In the genomic region with DNA sequence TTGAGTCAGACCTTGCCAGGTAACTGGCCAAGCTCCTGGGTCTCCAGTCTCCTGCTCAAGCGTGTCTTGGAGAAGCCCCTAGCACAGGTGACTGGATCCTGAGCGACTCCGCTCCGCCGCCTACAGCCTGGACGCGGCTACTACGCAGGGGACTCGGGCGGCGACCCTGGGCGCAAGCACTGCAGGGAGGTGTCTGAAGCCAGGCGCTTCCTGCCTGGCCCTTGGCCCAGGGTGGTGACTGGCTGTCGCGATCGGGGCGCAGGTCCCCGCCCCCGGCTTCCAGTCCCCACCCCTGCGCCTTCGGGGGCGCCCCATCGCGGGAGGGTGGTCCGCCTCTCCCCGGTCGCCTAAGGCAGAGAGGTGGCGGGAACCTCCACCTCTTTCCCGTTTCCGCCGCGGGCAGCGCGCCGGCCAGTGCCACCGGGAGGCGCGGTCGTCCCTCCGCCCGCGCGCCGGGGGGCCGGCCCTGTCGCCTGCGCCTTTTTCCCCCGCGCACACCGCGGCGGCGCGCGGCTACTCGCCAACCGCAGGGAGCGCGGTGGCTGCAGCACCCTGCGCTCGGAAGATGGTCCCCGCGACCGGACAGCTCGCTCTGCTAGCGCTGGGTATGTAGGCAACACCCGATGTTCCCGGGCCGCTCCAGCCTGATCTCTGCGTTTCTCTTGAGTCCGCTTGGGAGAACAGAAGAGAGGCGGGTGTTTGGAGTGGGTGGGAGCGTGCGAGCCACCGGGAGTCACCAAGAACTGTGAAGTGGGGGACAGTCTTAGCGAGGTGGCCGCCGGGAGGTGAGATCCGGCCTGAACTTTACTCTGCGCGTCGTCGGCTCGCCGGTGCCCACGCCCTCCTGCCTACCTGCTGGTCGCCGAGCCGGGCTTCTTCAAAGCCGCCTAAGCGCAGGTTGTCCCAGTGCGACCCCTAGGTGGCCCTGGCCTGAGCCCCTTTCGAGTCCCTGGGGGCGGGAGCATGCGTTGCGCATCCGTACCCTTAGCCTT, we compare ENCODE assay signal across 7 mouse cellular contexts. TPM values are rescaled to one million over a fixed set of nuclear protein-coding genes. Genes with fewer than 3 reads are reported as not detected.
DNase-seq lines count a peak whose midpoint lies in the region; ATAC-seq and TF ChIP-seq lines count a peak whose summit lies in the region.

Gene Tgfa (plus strand): TSS at position 283 of the 992 bp plus-strand sequence.

- H3K9me3 ChIP-seq in intestine, embryonic 14.5 days (ENCODE audit: control insufficient read depth, low read length), result no peaks in the 10 kb centered on the region
- H3K9me3 ChIP-seq in midbrain, embryonic 10.5 days (replicated peaks), result no peaks in the 10 kb centered on the region

- under 1% methylated on average over 93 of the region's 97 CpGs for WGBS in intestine, embryonic 14.5 days
- under 1% methylated on average over 86 of the region's 97 CpGs for WGBS in midbrain, embryonic 10.5 days
- WGBS in small intestine, adult 2 months, result under 1% methylated on average over 97 of the region's 97 CpGs

- peak within 1 kb of the TSS; percentile 68 for H3K4me2 ChIP-seq in intestine, embryonic 14.5 days (ENCODE audit: low read length)

- intact Hi-C loops in gastrocnemius, postnatal 14 days (cut with DNase I; ENCODE audit: low total_unique reads), result no loop called here
- intact Hi-C loops in left cerebral cortex, postnatal 36 days (cut with DNase I), result loop anchor here (2.0 to 5.0 kb wide), 2 partner anchors 52 to 170 kb away; partner anchors contain the start of gene Fam136a

- peak within 1 kb of the TSS; percentile 46 for H3K4me3 ChIP-seq in intestine, embryonic 14.5 days (ENCODE audit: low read depth, low read length)
- peak within 1 kb of the TSS; percentile 68 for H3K4me3 ChIP-seq in midbrain, embryonic 10.5 days
- peak within 1 kb of the TSS; percentile 97 for H3K4me3 ChIP-seq in small intestine, adult 2 months (ENCODE audit: low read depth, low read length)

- no peaks in the 10 kb centered on the region; the same call in 1 of the 2 replicates for H3K4me1 ChIP-seq in intestine, embryonic 14.5 days (replicated peaks; ENCODE audit: control insufficient read depth, insufficient read depth, low read length)
- H3K4me1 ChIP-seq in midbrain, embryonic 10.5 days, result peaks cover 24% of the 10 kb centered on the region
- H3K4me1 ChIP-seq in small intestine, adult 2 months (ENCODE audit: control insufficient read depth, insufficient read depth, insufficient read length, low read length), result peaks cover 4% of the 10 kb centered on the region; the same call in 1 of the 2 replicates

- peak within 1 kb of the TSS; percentile 40 for H3K9ac ChIP-seq in intestine, embryonic 14.5 days (ENCODE audit: low read length)

- peaks cover 32% of the 10 kb centered on the region for H3K27me3 ChIP-seq in intestine, embryonic 14.5 days (replicated peaks; ENCODE audit: control insufficient read depth, insufficient read depth, low read length)
- H3K27me3 ChIP-seq in midbrain, embryonic 10.5 days (ENCODE audit: low read depth, poor library complexity, severe bottlenecking), result peaks cover 85% of the 10 kb centered on the region
- H3K27me3 ChIP-seq in small intestine, adult 2 months (ENCODE audit: control insufficient read depth, insufficient read depth, low read length), result no peaks in the 10 kb centered on the region

- DNase-seq in adrenal gland, postnatal 14 days, result peak; percentile 89
- peak; percentile 37 to 40 for DNase-seq in cerebellum, postnatal 4 days (ENCODE audit: low spot score in 2 of 2)
- peak; percentile 30 for DNase-seq in gastrocnemius, postnatal 14 days
- peak; percentile 84 for DNase-seq in intestine, embryonic 14.5 days (ENCODE audit: low spot score)
- DNase-seq in left cerebral cortex, postnatal 36 days (ENCODE audit: low spot score in 2 of 2), result peak; percentile 41 to 53
- DNase-seq in midbrain, embryonic 10.5 days (ENCODE audit: low spot score), result peak; percentile 72

- peak; percentile 5; the same call in 1 of the 2 replicates for TF ChIP-seq POLR2A in small intestine, adult 2 months (IDR thresholded peaks at IDR 0.05; ENCODE audit: low read depth, low read length)

- TF ChIP-seq CTCF in small intestine, adult 2 months (IDR thresholded peaks at IDR 0.05; ENCODE audit: extremely low read depth, insufficient read length, insufficient replicate concordance, low read depth, low read length), result peak; percentile 48; the same call in 1 of the 2 replicates

- no peaks in the 10 kb centered on the region for H3K36me3 ChIP-seq in intestine, embryonic 14.5 days (ENCODE audit: control insufficient read depth, insufficient read depth, low read length)
- H3K36me3 ChIP-seq in midbrain, embryonic 10.5 days, result no peaks in the 10 kb centered on the region
- no peaks in the 10 kb centered on the region for H3K36me3 ChIP-seq in small intestine, adult 2 months (ENCODE audit: control insufficient read depth, insufficient read depth, low read length)

- peak within 1 kb of the TSS; percentile 34; the same call in 1 of the 2 replicates for H3K27ac ChIP-seq in intestine, embryonic 14.5 days (ENCODE audit: low read depth)
- peak within 1 kb of the TSS; percentile 75 for H3K27ac ChIP-seq in midbrain, embryonic 10.5 days (replicated peaks)
- peak within 1 kb of the TSS; percentile 85 for H3K27ac ChIP-seq in small intestine, adult 2 months (ENCODE audit: insufficient read depth, low read depth, low read length)

- ATAC-seq in intestine, embryonic 14.5 days (replicated peaks; ENCODE audit: low FRiP score, low TSS enrichment, low read depth), result peak; percentile 92

RNA-seq across cellular contexts. Expression of gene Tgfa, which starts in this region (rescaled TPM):
- total RNA-seq in adrenal gland, postnatal 14 days (2021), result 7.7 and 9.7 TPM in 2 replicates
- total RNA-seq in gastrocnemius, postnatal 14 days (2021), result under 1 TPM; 0.27 to 0.47 TPM
- polyA plus RNA-seq in intestine, embryonic 14.5 days (2014; fragmentation: Nextera tagmentation; extraction: Ambion mirVana), result 6.8 and 7.3 TPM in 2 replicates
- total RNA-seq in left cerebral cortex, postnatal 36 days (2021), result 10 to 100 TPM; 16.4 TPM
- polyA plus RNA-seq in midbrain, embryonic 10.5 days (2016; fragmentation: Nextera tagmentation; extraction: Ambion mirVana), result 1.3 and 1.4 TPM in 2 replicates
- polyA plus RNA-seq in small intestine, adult 2 months (2012; rRNA removed), result 10.2 and 26.8 TPM in 2 replicates

Comparison
In these comparisons a context has a peak if more than half of its experiments do, and no peak if none do; other contexts are left out.
1. Peak in every context shown above with its lines: DNase-seq, ATAC-seq, H3K4me3 ChIP-seq and H3K27ac ChIP-seq.
2. Peak in DNase-seq in gastrocnemius, postnatal 14 days; RNA of the gene not detected or under 1 TPM.
3. DNase-seq: peak in every context shown above with its lines; median percentile 89 in adrenal gland, postnatal 14 days; 84 in intestine, embryonic 14.5 days; 72 in midbrain, embryonic 10.5 days; 47 in left cerebral cortex, postnatal 36 days; 38 in cerebellum, postnatal 4 days; 30 in gastrocnemius, postnatal 14 days.
4. H3K27ac ChIP-seq: peak in every context shown above with its lines; median percentile 85 in small intestine, adult 2 months; 75 in midbrain, embryonic 10.5 days; 34 in intestine, embryonic 14.5 days.
5. H3K4me3 ChIP-seq: peak in every context shown above with its lines; median percentile 97 in small intestine, adult 2 months; 68 in midbrain, embryonic 10.5 days; 46 in intestine, embryonic 14.5 days.